Mouse (Mus musculus) thymus, postnatal 14 days (tissue): ENCODE results near the gene Hint1.

Source experiments
- DNase-seq: peaks from one replicate; pipeline ENCODE4 v3.0.0; 2021

Hint1 gene

DNA sequence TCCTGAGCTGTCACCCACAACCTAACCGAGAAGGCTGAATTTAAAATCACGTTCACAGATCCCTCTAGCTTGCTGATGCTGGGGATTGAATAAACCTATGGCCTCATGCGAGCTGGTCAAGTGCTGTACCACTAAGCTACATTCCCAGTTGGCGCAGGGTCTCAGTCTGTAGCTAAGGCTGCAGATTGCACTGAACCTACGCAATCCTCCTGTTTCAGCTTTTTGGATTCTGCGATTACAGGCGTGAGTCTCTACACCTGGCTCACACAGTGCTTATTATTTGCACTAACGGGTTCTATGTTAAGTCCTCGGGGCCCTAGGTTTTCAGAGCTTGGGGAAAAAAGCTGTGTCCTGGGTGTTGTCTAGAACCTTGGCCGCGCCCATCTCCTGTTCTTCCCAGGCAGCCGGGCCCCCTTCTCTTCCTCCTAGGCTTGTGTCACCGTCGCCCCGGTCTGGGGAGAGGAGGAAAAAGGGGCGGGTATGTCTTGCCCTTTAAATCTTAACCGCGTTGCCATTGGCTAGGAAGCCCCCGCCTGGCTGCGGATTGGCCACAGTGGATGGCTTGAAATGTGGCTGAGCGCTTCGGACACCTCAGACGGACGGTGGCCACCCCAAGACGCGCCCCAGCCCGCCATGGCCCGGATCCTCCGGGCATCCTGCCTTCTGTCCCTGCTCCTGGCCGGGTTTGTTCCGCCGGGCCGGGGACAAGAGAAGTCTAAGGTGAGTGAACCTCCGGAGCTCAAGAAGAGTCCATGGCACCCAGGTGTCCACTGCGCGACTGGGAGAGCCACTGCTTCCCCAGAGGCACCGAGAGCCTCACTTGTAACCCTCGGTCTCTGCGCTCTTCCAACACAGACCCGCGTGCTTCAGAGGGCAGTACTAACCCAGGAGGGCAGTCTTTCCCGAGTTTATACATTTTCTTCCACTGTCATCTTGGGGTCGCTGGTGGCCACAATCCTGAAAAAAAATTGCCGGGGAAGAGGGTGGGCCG is 36.4 kb downstream of the Hint1 start, which contains the start of gene Gpx3:
Gene Gpx3 (plus strand): TSS at position 121 of the 991 bp plus-strand sequence.
- DNase-seq, result peak; percentile 12

DNA sequence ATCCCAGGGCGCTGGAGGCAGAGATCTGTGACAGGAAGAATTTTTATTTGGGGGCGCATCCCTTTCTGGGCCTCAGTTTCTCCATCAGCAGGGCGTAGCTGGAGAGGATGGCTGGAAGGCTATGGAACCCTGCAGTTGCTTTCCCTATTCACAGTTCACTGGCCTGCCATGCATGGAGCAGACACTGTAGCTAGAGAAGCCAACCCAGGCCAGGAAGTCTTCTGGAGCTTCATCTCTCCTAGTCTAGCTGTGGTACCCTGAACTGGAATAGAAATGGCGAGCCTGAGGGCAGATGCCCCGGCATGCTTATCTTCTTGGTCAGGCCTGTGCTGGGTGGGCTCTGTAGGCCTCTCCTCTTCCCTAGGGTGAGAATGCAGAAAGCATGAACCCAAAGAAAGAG is 37.2 kb downstream of the Hint1 start:
- DNase-seq, result no peak

DNA sequence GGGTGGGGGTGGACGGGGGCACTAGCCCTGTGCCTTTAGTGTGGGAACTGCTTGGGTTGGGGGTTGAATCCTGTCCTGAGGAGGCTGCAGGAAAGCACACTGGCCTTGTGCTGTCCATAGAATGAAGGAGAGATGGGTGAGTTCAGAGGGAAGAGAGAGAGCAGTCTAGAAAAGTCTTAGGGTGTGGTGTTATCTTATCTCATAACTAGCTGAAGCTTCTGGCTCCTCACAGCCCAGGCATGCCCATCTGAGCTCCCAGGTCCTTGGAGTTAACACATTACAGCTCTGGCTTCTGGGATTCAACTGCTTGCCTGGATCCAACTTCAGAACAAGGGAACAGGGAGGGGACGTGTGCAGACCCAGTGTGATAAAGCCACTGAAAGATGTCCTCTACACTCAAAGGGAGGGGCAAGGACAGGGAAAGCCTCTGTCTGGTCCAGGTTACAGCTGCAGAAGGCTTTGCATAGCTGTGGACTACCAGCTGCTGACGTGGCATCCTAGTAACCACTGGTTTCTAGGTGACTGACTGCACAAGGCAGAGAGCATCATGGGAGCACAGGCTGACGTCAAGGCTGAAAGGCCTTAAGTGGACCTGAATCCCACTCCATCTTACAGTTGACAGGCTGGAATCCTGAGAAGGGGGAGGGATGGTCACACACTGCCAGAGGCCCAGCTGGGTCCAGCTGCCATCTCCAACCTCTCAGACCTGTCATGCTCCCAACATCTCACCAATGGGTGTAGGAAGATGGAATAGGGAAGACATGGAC is 37.9 kb downstream of the Hint1 start:
- no peak for DNase-seq

DNA sequence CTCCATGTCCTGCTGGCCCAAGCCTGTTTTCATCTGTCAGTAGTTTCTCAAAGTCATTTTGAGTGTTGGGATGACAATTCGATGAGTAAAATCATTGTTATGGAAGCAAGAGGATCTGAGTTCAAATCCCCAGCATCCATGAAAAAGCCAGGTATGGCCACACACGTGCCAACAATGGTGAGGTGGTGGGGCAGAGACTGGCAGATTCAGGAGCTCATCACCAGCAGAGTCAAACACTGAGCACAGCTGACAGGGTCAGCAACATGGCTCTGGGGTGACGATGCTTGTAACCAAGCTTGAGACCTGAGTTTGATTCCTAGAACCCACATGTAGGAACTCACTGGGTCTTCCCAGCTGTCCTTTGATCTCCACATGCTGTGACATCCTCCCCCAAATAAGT is 38.9 kb downstream of the Hint1 start:
- no peak for DNase-seq

DNA sequence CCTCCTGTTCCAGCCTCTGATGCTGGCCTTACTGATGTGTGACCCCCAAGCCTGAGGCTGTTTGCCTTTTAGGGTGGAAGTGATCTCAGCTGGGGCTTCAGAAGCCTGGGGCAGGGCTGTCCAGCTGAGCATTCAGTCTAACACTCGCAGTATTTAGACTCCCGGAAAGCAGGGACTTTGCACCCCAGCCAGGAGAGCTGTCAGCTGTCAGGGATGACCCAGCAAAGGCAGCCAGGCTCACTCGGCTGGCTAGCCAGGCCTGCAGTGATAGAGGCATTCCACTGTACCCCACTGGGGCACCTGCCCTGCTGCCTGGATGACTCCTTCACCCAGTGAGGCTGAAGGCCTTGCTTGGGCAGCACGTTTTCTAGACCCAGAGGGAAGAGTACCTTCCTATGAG is 39.7 kb downstream of the Hint1 start:
- no peak for DNase-seq

DNA sequence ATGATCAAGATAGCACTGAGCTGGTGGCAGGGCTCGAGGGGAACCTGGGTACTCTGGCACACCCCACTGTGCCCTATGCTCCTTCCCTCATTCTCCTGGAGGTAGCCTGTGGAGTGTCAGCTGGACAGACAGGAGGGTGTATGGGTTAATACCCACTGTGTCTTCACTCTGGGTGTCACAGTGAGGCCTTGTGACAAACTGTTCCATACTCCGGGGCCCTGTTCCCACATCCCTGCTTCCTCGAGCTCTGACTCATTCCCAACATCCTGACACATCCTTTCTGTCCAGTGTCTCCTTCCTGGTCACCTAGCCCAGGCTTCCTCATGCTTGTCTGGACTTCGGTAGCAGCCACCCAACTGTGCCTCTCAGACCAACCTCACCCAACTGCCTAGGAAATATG is 40.3 kb downstream of the Hint1 start:
- no peak for DNase-seq

DNA sequence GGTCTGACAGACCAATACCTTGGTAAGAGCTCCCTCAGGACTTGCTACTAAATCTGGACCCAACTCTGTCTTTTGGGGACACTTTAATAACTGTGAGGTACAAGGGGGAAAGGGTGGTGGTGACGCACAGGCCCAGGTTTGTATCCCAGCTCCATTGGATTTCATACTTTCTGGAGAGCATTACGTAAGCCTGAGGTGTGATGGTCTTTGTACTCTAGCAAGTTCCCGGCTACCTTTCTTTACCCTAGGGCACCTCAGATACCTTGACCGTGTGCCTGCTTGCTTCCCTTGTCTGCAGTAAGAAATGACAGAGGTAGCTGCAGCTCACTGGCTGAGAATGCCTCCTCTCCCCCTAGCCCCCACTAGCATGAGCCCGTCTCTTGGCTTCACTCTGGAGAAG is 41.1 kb downstream of the Hint1 start:
- no peak for DNase-seq

DNA sequence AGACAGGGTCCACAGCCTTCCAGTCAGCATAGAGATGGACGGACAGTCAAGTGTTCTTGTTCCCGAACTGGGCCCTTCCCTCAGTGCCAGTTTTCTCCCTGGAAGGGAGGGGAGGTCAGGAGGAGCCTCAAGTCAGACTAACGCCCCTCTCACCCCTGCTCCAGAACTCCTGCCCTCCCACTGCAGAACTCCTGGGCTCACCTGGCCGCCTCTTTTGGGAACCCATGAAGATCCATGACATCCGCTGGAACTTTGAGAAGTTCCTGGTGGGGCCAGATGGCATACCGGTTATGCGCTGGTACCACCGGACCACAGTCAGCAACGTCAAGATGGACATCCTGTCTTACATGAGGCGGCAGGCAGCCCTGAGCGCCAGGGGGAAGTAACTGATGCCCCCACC is 43.1 kb downstream of the Hint1 start:
- no peak for DNase-seq

DNA sequence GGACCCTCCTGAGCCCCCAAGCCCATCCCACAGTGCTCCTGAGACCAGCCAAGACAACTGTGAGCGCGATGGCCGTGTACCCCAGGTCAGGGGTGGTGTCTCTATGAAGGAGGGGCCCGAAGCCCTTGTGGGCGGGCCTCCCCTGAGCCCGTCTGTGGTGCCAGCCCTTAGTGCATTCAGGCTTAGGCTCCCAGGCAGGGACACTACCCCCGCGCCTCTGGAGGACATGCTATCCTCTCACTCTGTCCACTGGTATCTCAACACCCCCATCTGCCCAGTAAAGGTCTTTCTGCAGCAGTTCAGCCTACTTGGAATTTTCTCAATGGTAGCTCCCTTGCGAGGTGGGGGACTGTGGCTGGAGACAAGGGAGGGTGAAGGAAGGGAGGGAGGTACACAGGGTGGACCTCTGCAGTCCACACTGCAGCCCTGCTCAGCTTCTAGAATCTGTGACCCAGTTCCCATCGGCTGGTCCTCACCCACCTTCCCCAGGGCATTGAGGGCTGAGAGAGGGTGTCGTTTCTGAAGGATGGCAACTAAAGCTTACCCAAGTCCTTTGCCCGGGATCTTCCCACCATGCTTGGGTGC is 44.0 kb downstream of the Hint1 start:
- no peak for DNase-seq

DNA sequence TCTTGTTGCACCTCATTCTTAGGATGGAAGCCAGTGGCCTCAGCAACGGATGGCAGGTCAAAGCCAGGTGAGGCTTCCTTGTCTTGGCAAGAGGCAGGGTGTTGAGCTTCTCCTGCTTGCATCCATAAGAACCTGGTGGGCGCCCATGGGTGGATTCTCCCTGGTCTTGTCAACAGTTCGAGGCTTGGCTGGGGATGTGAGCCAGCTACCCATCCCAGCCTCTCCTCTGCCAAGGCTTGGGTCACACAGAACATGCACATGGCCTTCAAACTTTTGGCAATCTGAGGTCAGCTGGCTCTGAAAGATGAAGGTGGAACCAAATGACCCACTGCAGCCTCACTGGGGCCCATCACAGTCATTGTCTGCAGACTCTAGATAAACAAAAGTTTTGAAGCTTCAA is 45.0 kb downstream of the Hint1 start:
- no peak for DNase-seq

DNA sequence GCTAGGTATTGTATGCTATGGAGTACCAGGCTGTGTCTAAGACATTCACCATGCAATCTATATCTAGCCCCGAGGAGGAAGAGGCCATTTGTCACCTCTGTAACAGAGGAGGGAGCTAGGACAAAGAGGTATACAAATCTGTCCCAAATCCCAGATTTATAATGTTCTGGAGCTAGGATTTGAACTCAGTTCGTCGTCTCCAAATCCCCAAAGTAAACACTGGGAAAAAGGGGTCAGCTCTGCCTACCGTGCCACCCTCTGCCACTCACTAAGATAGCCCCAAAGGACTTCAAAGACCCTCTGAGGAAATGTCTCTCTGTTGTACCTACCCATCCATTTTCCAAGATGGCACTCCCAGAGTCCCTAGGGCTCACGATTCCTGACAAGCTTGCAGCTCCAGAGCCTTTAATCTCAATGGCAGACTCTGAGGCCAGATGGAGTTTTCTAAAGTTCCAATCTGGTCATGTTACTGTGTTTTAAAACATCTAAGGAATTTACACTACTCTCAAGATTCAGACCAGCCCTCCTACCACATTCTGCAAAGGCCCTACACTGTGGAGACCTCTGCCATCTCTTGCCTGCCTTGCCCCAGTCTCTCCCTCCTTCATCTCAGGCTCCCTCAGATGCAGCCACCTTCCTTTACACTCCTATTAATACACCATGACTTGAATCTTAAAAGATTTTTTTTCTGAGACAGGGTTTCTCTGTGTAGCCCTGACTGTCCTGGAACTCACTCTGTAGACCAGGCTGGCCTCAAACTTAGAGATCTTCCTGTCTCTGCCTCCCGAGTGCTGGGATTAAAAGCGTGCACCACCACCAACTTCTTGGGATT is 45.7 kb downstream of the Hint1 start:
- no peak for DNase-seq

DNA sequence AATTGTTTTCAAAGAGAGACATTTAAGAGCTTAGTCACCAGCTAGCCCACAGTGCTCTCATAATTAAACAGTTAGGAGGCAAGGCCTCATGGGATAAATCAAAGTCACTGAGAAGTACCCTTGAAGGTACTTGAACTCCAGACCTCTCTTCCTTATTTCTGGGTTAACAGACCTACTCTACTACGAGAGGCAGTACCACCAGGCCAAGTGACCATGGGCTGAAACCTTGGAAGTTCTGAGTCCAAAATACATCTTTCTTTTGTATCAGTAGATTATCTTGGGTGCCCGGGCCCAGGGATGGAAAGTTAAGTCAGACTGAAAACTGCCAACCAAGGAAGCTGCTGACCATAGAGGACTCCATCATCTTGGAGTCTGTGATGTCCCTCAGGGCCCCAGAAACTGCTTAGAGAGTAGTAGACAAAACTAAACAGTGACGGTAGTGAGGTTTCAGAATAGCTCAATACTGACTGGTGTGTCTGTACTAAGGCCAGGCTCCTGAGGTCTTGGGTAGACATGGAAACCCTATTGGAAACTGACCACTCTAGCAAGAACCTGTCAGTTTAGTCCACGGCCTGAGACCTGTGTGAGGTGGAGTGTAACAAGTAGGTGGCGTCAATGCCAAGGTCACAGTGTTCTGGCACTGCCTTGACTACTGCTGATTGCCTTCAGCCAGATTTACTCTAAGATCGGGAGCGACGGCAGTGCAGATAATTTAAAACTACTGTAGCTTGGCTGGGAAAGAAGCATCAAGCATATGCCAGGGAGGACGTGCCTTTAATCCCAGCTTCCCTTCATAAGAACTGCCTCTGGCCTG is 46.5 kb downstream of the Hint1 start:
- DNase-seq, result no peak

DNA sequence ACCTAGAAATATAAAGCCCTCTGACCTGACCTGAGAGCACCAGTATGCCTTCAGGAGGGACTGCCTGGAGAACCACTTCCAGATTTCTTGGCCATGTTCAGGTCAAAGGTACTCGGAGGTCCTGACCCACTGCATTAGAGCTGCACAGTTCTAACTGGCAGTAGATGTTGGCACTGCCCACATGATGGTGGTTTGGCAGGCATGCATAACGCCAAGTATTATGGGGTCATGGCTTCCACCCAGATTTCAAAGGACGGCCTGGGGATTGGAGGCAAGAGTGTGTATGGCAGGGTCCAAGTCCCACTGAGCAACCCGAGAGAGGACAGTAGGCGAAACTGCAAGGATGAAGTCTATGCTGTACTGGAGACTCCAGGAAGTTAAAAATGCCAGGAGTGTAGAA is 47.7 kb downstream of the Hint1 start:
- DNase-seq, result no peak

DNA sequence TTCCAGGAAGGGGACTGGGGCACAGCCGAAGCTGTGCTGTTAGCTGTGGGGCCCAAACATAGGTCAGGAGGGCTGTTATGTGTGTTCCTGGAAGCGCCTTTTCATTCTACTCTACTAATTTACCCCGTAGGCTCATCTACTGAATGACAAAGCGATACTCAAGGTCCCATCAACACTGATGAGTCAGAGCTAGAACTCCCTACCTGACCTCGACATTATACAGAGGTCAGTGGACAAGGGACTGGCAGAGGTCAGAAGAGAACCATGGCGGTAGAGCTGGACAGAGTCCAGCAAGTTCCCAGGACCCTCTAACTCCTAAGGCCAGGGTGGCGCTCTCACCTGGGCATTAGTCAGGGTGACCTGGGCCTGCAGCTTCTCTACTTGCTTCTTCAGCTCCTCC is 51.3 kb downstream of the Hint1 start:
- no peak for DNase-seq

DNA sequence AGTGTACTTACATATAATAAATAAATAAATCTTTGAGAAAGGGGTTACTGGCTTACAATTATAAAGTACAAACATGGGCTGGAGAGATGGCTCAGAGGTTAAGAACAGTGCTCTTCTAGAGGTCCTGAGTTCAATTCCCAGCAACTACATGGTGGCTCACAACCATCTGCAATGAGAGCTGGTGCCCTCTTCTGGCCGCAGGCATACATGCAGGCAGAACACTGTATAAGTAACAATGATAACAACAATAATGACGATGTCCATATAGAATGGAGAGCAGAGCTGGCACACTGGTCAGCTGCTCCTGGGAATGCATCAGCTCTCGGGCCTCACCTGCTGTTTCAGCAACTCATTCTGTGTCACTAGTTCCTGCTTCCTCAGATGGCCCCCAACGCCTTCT is 52.1 kb downstream of the Hint1 start:
- no peak for DNase-seq
